Mouse (Mus musculus): Measurements from ENCODE around the gene Ttc12. TPM values are rescaled to one million over a fixed set of nuclear protein-coding genes. Genes with fewer than 3 reads are reported as not detected.

The Ttc12 gene
- polyA plus RNA-seq, 1 experiment from 2014 or later = 2.6 TPM

DNA sequence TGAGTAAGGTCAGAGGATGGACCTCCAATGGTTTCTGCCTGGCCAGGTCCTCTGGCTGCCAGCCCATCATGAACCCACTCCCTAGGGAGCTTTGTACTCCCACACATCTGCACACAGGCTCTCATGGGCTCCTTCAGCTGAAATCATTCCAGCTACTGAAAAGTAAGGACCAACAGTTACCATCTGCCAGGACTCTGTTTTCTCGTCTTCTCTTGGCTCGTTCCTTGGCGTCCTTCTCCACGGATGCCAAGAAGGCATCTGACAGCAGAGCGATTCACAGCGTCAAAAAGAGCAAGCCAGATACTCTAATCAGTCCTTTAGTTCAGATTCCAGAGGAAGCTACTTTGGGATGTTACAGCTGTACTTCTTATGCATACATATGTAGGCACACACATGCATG, 15.1 kb downstream of the Ttc12 start:
- ATAC-seq (replicated peaks; ENCODE audit: low FRiP score, low read depth) (no peak), DNase-seq (ENCODE audit: low spot score) (no peak)
- 70% methylated on average over 6 of the region's 6 CpGs for WGBS

DNA sequence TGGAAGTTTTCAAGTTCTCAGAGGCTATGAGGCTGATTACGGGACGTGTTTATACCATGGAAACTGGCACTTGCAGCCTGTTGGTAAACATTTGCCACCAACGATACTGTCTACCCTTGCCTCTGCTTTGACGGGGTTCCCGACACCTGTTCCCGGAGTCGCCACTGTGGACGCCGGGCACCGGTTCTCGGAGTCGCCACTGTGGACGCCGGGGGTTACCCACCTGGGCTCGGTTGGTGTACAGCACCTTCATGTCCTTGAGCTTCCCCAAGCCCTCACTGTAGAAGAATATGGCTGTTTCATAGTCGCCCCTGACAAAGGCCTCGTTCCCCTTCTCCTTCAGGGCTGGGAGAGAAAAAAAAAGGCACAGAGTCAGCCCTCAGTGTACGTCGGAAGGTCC, 16.0 kb downstream of the Ttc12 start:
- WGBS = 92% methylated on average over 19 of the region's 19 CpGs
- no peak for ATAC-seq (replicated peaks; ENCODE audit: low FRiP score, low read depth)
- DNase-seq (ENCODE audit: low spot score) = no peak
- no peak overlapping the region for H3K4me2 ChIP-seq (ENCODE audit: low read length)
- no peaks in the 10 kb centered on the region for H3K36me3 ChIP-seq (ENCODE audit: insufficient read depth, low read length)
- H3K9ac ChIP-seq (ENCODE audit: low read depth, low read length) = no peak overlapping the region
- no peaks in the 10 kb centered on the region for H3K9me3 ChIP-seq (replicated peaks; ENCODE audit: low read length)
- H3K4me3 ChIP-seq (replicated peaks; ENCODE audit: low read depth, low read length) = no peak overlapping the region
- H3K27ac ChIP-seq = no peak overlapping the region
- no peaks in the 10 kb centered on the region for H3K4me1 ChIP-seq (replicated peaks; ENCODE audit: insufficient read depth, low read length)
- TF ChIP-seq CTCF (IDR thresholded peaks at IDR 0.05; ENCODE audit: low read depth) = no peak
- no peaks in the 10 kb centered on the region for H3K27me3 ChIP-seq (ENCODE audit: insufficient read depth, low read length)

More for the DNA sequence above, 15.1 kb downstream of the Ttc12 start:
- Histone ChIP-seq H3K36me3 (ENCODE audit: insufficient read depth, low read length) (no peaks in the 10 kb centered on the region), H3K9me3 (replicated peaks; ENCODE audit: low read length) (no peaks in the 10 kb centered on the region), H3K4me2 (ENCODE audit: low read length) (no peak overlapping the region), H3K27me3 (ENCODE audit: insufficient read depth, low read length) (no peaks in the 10 kb centered on the region), H3K9ac (ENCODE audit: low read depth, low read length) (no peak overlapping the region), H3K4me1 (replicated peaks; ENCODE audit: insufficient read depth, low read length) (no peaks in the 10 kb centered on the region), H3K4me3 (replicated peaks; ENCODE audit: low read depth, low read length) (no peak overlapping the region), H3K27ac (no peak overlapping the region)
- TF ChIP-seq CTCF (IDR thresholded peaks at IDR 0.05; ENCODE audit: low read depth) = no peak

DNA sequence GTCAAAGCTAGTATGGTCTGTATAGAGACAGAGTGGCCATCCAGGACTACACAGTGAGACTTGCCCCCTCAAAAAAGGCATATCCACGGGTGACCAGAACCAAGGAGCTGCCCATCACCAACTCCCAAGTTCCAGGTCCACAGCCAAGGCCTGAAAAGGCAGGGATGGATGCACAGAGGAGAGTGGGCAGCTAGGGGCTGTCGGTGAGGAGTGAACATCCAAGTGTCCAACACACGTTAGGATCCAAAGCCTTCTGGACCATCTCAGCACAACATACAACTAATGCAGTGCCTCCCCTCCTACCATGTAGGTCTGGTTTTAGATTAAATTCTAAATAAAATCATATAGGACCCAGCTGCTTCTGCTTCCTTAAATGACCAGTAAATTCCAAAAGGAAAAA, 29.9 kb downstream of the Ttc12 start:
- H3K4me3 ChIP-seq (replicated peaks; ENCODE audit: low read depth, low read length) = no peak overlapping the region
- DNase-seq (ENCODE audit: low spot score) (no peak), ATAC-seq (replicated peaks; ENCODE audit: low FRiP score, low read depth) (no peak)
- 73% methylated on average over 3 of the region's 3 CpGs for WGBS
- no peaks in the 10 kb centered on the region for H3K27me3 ChIP-seq (ENCODE audit: insufficient read depth, low read length)
- TF ChIP-seq CTCF (IDR thresholded peaks at IDR 0.05; ENCODE audit: low read depth) = no peak
- no peaks in the 10 kb centered on the region for H3K9me3 ChIP-seq (replicated peaks; ENCODE audit: low read length)
- H3K36me3 ChIP-seq (ENCODE audit: insufficient read depth, low read length) = no peaks in the 10 kb centered on the region
- no peak overlapping the region for H3K4me2 ChIP-seq (ENCODE audit: low read length)
- H3K9ac ChIP-seq (ENCODE audit: low read depth, low read length) = no peak overlapping the region
- no peaks in the 10 kb centered on the region for H3K4me1 ChIP-seq (replicated peaks; ENCODE audit: insufficient read depth, low read length)
- H3K27ac ChIP-seq = no peak overlapping the region

DNA sequence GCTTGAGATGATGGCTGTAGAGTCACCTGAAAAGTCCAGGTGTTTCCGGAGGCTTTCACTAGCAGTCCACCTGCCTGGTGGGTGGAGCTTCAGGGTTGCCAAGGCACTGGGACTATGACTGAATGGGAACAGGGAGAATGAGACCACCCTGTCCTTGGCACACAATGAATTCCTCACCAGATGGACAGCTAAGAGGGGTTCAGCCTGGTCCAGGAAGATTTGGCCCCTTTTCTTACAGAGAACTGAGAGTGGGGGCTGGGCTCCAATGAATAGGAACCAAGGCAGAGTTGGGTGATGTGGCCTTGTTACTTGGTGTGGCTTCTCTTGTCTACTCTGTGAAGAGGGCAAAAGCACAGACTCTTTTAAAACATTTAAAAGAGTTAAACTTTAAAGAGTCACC, 33.6 kb downstream of the Ttc12 start:
- Histone ChIP-seq H3K27ac (no peak overlapping the region), H3K27me3 (ENCODE audit: insufficient read depth, low read length) (no peaks in the 10 kb centered on the region), H3K4me2 (ENCODE audit: low read length) (no peak overlapping the region), H3K4me3 (replicated peaks; ENCODE audit: low read depth, low read length) (no peak overlapping the region), H3K9ac (ENCODE audit: low read depth, low read length) (no peak overlapping the region), H3K4me1 (replicated peaks; ENCODE audit: insufficient read depth, low read length) (no peaks in the 10 kb centered on the region), H3K36me3 (ENCODE audit: insufficient read depth, low read length) (no peaks in the 10 kb centered on the region), H3K9me3 (replicated peaks; ENCODE audit: low read length) (no peaks in the 10 kb centered on the region)
- DNase-seq (ENCODE audit: low spot score) = no peak
- ATAC-seq (replicated peaks; ENCODE audit: low FRiP score, low read depth) = no peak
- TF ChIP-seq CTCF (IDR thresholded peaks at IDR 0.05; ENCODE audit: low read depth) = no peak
- 96% methylated on average over 1 of the region's 1 CpGs for WGBS

DNA sequence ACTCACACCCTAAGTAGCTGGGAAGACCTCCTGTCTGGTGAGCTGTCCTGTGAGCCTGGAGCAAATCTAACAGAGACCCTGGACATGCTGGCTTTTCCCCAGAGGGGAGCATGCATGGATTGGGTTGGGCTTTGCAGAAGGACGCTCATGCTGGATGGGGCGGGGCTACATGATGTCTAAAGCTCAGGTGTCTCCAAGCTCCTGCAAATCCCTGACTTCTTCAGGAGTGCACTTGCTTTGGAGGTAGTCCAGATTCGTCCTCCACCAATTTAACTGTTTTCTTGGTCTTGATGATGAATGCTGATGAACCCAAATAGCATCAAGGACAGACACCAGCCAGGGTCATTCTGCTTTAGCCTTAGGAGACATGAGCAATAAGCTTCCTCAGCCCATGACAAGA, 35.5 kb downstream of the Ttc12 start:
- ATAC-seq (replicated peaks; ENCODE audit: low FRiP score, low read depth) = no peak
- no peaks in the 10 kb centered on the region for H3K27me3 ChIP-seq (ENCODE audit: insufficient read depth, low read length)
- no peak overlapping the region for H3K9ac ChIP-seq (ENCODE audit: low read depth, low read length)
- DNase-seq (ENCODE audit: low spot score) = no peak
- WGBS = 62% methylated on average over 3 of the region's 3 CpGs
- H3K4me2 ChIP-seq (ENCODE audit: low read length) = no peak overlapping the region
- no peak overlapping the region for H3K4me3 ChIP-seq (replicated peaks; ENCODE audit: low read depth, low read length)
- TF ChIP-seq CTCF (IDR thresholded peaks at IDR 0.05; ENCODE audit: low read depth) = no peak
- no peaks in the 10 kb centered on the region for H3K4me1 ChIP-seq (replicated peaks; ENCODE audit: insufficient read depth, low read length)
- H3K36me3 ChIP-seq (ENCODE audit: insufficient read depth, low read length) = no peaks in the 10 kb centered on the region
- no peaks in the 10 kb centered on the region for H3K9me3 ChIP-seq (replicated peaks; ENCODE audit: low read length)
- no peak overlapping the region for H3K27ac ChIP-seq

DNA sequence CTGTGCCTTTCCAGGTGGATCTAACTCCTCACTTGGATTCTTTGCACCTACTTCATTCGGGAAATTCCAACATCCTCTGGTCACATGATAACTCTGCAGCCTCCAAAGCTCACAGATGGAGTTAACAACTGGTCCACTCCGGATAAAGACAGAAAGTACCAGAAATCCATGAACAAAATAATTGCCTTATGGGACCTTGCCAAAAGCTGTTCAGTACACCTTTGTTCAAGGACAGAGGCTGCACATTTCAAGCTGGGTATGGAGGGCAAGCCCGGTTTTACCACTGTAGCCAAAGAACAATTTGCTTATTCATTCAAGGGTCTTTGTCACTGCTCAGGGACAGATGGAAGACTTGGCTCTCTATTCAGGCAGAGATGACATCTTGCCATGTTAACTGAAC, 43.4 kb downstream of the Ttc12 start:
- H3K4me2 ChIP-seq (ENCODE audit: low read length) = no peak overlapping the region
- TF ChIP-seq CTCF (IDR thresholded peaks at IDR 0.05; ENCODE audit: low read depth) = no peak
- no peak overlapping the region for H3K27ac ChIP-seq
- H3K27me3 ChIP-seq (ENCODE audit: insufficient read depth, low read length) = no peaks in the 10 kb centered on the region
- H3K9ac ChIP-seq (ENCODE audit: low read depth, low read length) = no peak overlapping the region
- no peaks in the 10 kb centered on the region for H3K4me1 ChIP-seq (replicated peaks; ENCODE audit: insufficient read depth, low read length)
- WGBS = 84% methylated on average over 3 of the region's 3 CpGs
- no peaks in the 10 kb centered on the region for H3K36me3 ChIP-seq (ENCODE audit: insufficient read depth, low read length)
- H3K9me3 ChIP-seq (replicated peaks; ENCODE audit: low read length) = no peaks in the 10 kb centered on the region
- ATAC-seq (replicated peaks; ENCODE audit: low FRiP score, low read depth) (no peak), DNase-seq (ENCODE audit: low spot score) (no peak)
- H3K4me3 ChIP-seq (replicated peaks; ENCODE audit: low read depth, low read length) = no peak overlapping the region

DNA sequence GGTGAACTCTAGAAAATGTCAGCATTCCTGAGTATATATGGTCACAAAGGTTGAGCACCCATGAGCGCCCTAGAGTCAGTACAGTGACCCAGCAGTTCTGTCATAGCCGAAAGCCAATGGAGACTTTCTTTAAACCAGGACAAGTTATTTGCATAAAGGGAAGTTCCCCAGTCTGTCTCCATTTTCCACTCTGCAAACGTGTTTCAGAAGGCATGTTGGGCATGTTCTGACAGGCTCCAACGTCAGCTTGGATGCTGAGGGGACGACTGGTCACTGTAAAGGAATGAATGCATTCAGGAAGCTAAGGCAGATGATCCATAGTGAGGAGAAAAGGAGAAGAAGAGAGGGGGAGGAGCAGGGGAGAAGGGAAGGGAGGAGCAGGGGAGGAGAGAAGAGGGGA, 58.5 kb downstream of the Ttc12 start:
- WGBS = 64% methylated on average over 5 of the region's 5 CpGs
- Histone ChIP-seq H3K27me3 (ENCODE audit: insufficient read depth, low read length) (no peaks in the 10 kb centered on the region), H3K4me2 (ENCODE audit: low read length) (no peak overlapping the region), H3K4me1 (replicated peaks; ENCODE audit: insufficient read depth, low read length) (no peaks in the 10 kb centered on the region), H3K9ac (ENCODE audit: low read depth, low read length) (no peak overlapping the region), H3K36me3 (ENCODE audit: insufficient read depth, low read length) (no peaks in the 10 kb centered on the region), H3K27ac (no peak overlapping the region), H3K4me3 (replicated peaks; ENCODE audit: low read depth, low read length) (no peak overlapping the region), H3K9me3 (replicated peaks; ENCODE audit: low read length) (no peaks in the 10 kb centered on the region)
- no peak for ATAC-seq (replicated peaks; ENCODE audit: low FRiP score, low read depth)
- no peak for DNase-seq (ENCODE audit: low spot score)
- no peak for TF ChIP-seq CTCF (IDR thresholded peaks at IDR 0.05; ENCODE audit: low read depth)
